Mouse (Mus musculus): Measurements from ENCODE around the gene Crb3.

The Crb3 gene

GRCm38 (mm10) chr17:57108040-57108665 lies 49.2 kb downstream of the Crb3 start:
- no peak for DNase-seq

GRCm38 (mm10) chr17:57108666-57109171 lies 49.8 kb downstream of the Crb3 start:
- no peak for DNase-seq

GRCm38 (mm10) chr17:57110005-57110404 lies 51.1 kb downstream of the Crb3 start:
- no peak for DNase-seq

- no peak for DNase-seq
Measured at GRCm38 (mm10) chr17:57112768-57113474, 54.0 kb downstream of the Crb3 start.
